Mouse (Mus musculus) heart, adult 2 months (tissue): ENCODE measurements at regions not wholly inside any gene's neighbourhood (a gene's known extent, or its start where the extent isn't known, plus 50 kb on each side); places are given as distances from the start of the nearest gene placed in this dataset.

ENCODE experiments used
- CTCF ChIP-seq: fragments of 200-600 bp; IDR thresholded peaks from 2 replicates; pipeline ENCODE4 v1.8.1; 2022; ENCODE audit warnings: antibody characterized with exemption, mild to moderate bottlenecking, moderate library complexity
- EP300 ChIP-seq: fragments of 200-500 bp; IDR thresholded peaks from 2 replicates; pipeline ENCODE4 v1.6.1; 2011; ENCODE audit warnings: low read depth, low read length, control low read depth; ENCODE audit not compliant: insufficient read depth
- POLR2A ChIP-seq: fragments of 200-500 bp; IDR thresholded peaks from 2 replicates; pipeline ENCODE4 v1.6.1; 2011; ENCODE audit warnings: mild to moderate bottlenecking, low read depth, low read length, control low read depth; ENCODE audit not compliant: insufficient read depth

GRCm38 (mm10) chr14:61788998-61789790 is 181.9 kb downstream of the Kcnrg start:
- no peak for TF ChIP-seq CTCF
- TF ChIP-seq POLR2A = no peak
- TF ChIP-seq EP300 = no peak
